Mouse (Mus musculus) heart, postnatal 10 days (tissue): Measurements from ENCODE around the gene Gdf10. TPM values are rescaled to one million over a fixed set of nuclear protein-coding genes. Genes with fewer than 3 reads are reported as not detected.

Source experiments
- DNase-seq, 2 experiments: peaks; one replicate each; pipeline ENCODE4 v3.0.0; 2021
- intact Hi-C: fragments of 180-260 bp; cut with DNase I; formaldehyde crosslinking; loops from one replicate; pipeline ENCODE4 v1.15.1; 2025
- total RNA-seq, 2 experiments: library from RNA; stranded (reverse); gene quantifications; 2 replicates each; pipeline ENCODE4 v1.2.3; 2021

Gene Gdf10
- 1 to 10 TPM; 2.3 to 3.2 TPM for total RNA-seq

DNA sequence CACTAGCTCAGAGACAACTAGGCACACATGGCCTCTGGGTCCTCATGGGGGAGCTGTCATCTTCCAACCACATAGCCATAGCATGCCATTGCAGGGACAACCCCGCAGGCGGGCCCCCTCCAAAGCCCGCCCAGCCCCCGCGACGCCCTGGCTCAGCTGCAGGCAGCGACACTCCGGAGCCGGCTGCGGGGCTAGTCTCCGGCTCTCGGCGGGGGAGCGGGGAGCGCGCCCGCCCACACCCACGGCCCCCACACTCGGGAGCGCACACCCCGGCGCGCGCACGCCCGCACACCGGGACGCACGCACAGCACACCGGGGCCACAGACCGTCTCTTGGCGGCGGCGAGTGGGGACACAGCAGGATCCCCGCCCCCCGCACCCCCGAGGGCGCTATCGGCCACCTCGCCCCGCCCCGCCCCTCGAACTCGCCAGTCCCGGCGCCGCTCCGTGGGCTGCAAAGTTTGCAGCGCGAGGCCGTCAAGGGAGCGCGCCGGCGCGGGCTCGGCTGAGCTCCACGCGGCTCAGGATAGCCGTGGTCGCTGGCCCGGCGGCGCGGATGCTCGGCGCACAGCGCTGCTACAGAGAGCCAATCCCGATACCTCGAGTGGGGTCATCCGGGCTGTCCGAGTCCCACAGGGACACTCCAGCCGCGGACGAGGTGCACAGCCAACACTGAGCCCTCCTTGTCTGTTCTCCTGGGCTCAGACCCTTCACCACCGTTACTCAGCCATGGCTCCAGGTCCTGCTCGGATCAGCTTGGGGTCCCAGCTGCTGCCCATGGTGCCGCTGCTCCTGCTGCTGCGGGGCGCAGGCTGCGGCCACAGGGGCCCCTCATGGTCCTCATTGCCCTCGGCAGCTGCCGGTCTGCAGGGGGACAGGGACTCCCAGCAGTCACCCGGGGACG lies at the start of gene Gdf10:
Gdf10 (plus strand) TSS at position 420 of the 903 bp plus-strand sequence.
- intact Hi-C loops: no loop called here

DNA sequence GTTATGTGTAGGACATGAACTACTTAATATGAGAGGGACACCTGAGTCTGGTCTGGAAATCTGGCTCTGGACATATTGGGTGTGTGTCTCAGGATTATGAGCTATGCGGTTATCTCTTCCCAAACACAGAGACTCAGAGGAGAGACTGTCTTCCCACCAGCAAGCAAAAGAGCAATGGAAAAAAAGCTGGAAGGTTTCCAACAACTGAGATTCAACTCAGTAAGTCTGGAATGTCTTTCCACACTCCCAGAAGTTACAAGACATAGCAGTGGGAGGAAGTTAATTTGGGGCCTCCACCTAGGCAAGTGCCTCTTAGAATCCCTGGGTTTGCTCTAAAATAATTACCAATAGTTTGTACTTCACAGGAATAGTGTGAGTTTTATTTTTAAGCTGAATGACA lies 44.6 kb upstream of the Gdf10 start:
- intact Hi-C loops: no loop called here
- DNase-seq: no peak

More for the DNA sequence above, at the start of gene Gdf10:
- DNase-seq: peak; percentile 29 to 36

DNA sequence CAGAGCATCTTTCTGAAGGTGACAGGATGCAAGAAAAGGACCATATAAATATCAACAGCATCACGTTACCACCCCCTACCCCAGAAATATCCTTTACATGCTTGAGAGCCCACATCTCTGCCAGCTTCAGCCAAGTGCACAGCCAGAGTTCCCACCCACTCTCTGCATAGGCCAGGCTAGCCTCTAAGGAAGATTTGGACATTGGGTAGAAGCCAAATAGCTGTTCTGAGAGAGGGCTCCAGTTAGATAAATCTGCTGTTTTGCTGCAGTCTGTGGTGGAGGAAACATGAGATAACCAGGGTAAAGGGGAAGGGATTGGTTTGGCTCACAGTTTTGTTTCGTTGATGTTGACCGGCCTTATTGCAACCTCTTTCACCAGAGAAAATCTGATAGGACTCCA lies 43.2 kb upstream of the Gdf10 start:
- intact Hi-C loops: no loop called here
- DNase-seq: no peak

DNA sequence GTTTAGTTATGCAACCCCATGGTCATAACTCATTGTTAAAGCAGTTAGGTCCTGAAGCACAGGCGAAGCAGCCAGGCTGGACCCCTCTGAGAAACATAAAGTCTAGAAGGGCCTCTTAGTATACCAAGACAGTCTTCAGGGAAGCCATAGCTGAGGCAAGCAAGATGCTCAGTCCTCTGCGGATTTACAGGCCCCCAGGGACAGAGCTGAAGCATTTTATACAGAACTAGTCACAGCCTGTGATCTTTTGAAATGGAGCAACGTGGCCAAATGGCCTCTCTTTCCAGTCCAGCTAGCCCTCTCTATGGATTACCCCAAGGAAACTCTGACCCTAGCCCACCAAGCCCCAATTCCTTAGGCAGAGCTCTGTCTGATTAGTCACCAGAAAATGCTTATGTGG lies 41.9 kb upstream of the Gdf10 start:
- intact Hi-C loops: no loop called here
- no peak for DNase-seq

DNA sequence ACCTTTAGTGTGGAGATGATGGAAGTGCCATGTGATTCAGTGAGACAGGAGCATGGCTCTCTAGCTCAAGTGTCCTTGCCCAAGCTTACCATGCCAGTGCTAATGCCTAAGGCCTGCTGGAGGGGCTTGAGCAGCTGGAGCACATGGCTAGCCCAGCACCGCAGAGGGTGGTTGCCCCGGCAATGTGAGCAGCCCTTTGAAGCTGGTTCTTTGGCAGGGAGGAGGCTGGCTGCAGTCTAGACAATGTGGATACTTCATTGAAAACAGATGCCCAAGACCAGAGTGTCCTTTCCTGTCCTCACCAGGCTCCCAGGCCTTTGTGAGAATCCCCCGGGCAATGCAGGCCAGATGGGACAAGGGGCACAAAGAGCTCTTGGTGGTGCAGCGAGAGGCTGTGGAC lies 40.3 kb upstream of the Gdf10 start:
- intact Hi-C loops: no loop called here
- DNase-seq: no peak

DNA sequence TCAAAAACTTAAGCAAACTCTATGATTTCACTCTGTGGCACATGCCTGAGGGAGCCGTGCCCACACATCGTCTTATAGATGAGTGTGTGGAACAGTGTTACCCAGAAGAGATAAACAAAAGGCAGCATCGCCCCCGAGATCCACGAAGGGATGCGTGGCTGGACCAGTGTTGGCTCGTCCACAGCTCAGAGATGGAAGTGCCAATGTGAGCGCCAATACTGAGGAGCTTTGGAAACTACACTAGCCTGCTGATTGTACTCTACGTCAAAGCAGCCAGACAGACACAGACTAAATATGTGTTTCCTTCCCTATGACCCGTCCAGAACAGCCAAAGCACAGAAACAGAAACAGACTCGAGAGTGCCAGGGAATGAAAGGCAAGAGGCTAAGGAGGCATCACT lies 37.9 kb upstream of the Gdf10 start:
- no peak for DNase-seq
- intact Hi-C loops: no loop called here

DNA sequence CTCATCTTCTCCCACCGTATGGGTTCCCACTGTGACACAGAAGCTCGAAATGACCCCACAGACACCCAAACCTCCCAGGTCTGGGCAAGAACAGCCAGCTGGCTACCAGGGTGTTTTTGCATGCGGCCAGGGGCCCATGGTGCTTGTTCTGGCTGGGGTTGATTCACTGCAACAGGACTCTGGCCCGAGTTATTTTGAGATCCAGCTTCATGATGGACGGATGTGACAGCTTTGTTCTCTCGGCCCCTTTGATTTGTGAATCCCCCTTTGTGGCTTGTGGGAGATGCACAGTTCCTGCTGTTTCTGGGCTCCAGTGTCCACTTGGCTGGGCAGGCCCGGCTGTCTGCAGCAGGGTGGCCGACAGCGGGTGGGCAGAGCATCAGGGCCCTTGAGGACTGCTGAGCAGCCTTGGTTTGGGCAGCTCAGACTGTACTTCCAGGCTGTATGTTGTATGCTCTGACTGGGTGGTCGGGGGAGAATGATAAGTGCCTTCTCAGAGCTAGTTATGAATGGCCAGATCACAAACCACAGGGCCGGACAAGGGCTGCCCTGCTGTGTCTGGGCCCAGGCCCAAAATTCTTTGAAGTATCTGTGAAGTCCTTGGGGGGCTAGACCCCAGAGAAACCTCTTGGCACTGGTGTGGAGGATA lies 34.9 kb upstream of the Gdf10 start:
- intact Hi-C loops: no loop called here
- no peak for DNase-seq

DNA sequence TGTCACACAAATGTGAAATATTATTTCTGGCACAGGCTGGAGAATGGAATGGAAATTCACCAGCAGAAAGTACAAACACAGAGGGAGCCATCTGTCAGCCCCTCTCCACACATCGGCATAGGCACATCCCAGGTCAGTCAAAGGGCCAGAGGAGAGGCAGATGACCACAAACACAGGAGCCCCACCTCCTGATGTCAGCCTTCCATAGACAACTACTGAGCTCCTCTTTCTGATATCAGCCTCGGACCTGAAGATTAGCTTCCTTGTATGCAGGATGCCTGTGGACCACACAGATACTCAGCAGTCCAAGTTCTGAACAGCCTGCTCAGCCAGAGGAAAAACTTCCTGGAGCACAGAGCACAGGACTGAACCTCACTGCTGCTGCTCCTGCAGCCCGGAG lies 33.4 kb upstream of the Gdf10 start:
- intact Hi-C loops: no loop called here
- peak; percentile 4 to 13 for DNase-seq

GRCm38 (mm10) chr14:33891507-33891906 lies 31.9 kb upstream of the Gdf10 start:
- no peak for DNase-seq
- intact Hi-C loops: no loop called here

DNA sequence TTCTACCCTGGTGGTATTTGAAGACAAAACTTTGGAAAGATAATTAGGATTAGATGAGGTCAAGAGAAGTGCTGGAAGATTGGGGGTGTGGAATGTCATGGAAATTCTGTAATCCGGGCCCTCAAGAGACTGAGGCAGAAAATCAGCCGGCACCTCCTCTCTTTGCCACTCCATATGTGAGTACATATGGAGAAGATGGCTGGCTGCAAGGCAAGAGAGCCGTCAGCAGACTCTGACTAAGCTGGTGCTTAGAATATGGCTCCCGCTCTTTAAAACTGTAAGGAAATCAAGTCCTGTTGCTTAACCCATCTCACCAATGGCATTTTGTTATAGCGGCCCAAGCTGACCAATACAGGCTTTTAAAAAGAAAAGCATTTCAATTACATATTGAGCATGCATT lies 27.6 kb upstream of the Gdf10 start:
- intact Hi-C loops: no loop called here
- no peak for DNase-seq

DNA sequence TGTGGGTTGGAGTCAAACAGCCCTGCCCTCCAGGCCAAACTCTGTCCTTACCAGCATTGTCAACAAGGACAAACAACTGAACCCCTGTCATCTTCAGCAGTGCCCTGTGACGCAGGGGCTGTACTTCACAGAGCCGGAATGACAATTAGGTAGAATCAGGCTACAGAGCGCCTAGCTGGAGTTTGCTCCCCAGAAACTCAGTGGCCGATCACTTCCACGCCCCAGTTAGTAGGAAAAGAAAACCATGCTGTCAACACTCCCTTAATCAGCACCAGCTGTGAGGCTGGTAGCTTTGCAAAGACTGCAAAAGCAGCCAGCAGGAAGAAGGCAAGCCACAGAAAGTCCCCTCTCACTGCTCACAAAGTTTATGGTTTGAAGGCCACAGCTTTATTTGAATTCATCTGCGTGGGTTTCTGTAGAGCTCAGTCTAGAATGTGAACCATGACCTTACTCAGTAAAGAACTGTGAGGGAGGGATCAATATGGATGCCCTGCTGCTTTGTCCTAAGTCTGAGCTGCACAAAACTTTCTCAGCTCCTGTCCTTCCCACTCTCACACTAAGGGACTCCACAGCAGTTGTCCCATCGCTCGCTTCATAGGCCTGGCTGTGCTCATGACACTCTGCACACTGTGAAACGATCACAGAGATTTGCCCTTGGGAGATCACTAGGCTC lies 26.6 kb upstream of the Gdf10 start:
- peak; percentile 52 to 65 for DNase-seq
- intact Hi-C loops: no loop called here

DNA sequence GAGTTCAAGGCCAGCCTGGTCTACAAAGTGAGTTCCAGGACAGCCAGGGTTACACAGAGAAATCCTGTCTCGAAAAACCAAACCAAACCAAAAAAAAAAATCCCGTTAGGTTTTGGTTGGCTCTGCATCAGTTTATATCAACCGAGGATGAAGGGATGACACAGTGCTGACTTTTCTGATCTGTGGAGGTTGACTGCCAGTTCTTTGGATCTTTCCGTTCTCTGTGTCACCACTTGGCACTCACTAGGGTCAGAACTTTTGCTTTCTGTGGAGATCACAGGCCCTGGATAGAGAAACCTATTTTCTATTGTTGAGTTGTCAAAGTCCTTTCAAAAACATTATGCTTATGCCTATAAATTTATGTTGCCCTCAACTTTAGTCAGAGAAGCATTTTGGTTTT lies 20.6 kb upstream of the Gdf10 start:
- no peak for DNase-seq
- intact Hi-C loops: no loop called here

DNA sequence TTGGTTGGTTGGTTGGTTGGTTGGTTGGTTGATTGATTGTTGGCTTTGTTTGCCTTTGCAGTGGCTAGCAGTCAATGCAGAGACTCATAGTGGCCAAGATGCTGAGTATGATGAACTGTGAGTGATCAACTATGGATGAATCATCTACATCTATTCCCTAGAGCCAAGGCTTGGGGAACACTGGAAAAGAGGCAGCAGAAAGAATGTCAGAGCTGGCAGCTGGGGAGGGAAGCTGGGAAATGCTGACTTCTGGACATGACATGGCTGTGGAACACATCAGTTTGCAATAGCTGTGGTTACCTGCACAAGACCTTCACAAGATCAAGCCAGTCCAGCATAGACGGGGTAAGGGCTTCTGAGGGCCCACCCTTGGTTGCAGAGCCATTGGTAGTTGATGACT lies 20.2 kb upstream of the Gdf10 start:
- intact Hi-C loops: no loop called here
- DNase-seq: no peak

- no peak for DNase-seq
- intact Hi-C loops: no loop called here
These were observed 18.5 kb upstream of the Gdf10 start for GRCm38 (mm10) chr14:33904851-33905250.

DNA sequence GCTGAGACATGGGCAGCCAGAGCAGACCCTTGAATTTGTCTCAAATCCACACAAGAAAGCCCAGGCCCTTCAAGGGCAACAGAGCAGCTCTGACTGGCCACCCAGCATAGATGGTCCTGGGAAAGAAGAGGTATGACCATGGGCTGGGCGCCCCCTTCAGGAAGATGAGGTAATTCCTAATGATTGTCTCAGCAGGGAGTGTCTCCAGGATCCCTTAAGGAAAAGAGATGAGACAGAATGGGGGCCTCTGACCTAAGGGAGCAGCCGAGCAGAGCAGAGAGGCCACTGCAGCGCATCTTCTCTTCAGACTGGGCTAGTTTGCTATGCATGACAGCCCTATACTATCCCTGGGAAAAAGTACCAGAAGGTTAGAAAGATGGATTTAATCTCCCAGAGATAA lies 9.7 kb upstream of the Gdf10 start:
- intact Hi-C loops: loop anchor here (5.0 kb wide), 2 partner anchors 216 to 241 kb away; no protein-coding TSS in a partner anchor
- DNase-seq: peak; percentile 63 to 79

DNA sequence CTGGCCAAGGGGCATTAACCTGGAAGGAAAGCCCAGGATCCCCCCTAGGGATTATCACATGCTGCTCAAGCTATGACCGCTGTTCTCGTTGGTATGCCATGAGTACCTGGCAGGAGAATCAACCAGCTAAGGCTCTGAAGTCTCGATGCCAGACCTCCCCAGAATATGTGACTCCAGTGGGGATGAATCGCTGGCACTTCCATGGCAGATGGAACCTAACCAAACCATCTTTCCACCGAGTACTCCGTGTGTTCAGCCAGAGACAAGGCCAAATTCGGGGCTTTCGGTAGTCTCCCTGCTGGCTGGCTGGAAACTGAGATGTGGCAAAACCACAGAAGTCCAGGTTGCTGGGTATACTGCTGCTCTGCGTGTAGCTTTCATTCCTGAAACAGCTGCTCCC lies 9.2 kb upstream of the Gdf10 start:
- DNase-seq: no peak
- intact Hi-C loops: loop anchor here (5.0 kb wide), 2 partner anchors 217 to 242 kb away; no protein-coding TSS in a partner anchor

- intact Hi-C loops: no loop called here
- no peak for DNase-seq
These were observed 2.4 kb upstream of the Gdf10 start for GRCm38 (mm10) chr14:33920727-33921559.

- no peak for DNase-seq
- intact Hi-C loops: no loop called here
These were observed 618 bp upstream of the Gdf10 start for GRCm38 (mm10) chr14:33922771-33923167.

- intact Hi-C loops: loop anchor here (2.0 kb wide), 1 partner anchor 299 kb away; no protein-coding TSS in a partner anchor
- no peak for DNase-seq
These were observed 8.5 kb downstream of the Gdf10 start for GRCm38 (mm10) chr14:33931853-33932252.

DNA sequence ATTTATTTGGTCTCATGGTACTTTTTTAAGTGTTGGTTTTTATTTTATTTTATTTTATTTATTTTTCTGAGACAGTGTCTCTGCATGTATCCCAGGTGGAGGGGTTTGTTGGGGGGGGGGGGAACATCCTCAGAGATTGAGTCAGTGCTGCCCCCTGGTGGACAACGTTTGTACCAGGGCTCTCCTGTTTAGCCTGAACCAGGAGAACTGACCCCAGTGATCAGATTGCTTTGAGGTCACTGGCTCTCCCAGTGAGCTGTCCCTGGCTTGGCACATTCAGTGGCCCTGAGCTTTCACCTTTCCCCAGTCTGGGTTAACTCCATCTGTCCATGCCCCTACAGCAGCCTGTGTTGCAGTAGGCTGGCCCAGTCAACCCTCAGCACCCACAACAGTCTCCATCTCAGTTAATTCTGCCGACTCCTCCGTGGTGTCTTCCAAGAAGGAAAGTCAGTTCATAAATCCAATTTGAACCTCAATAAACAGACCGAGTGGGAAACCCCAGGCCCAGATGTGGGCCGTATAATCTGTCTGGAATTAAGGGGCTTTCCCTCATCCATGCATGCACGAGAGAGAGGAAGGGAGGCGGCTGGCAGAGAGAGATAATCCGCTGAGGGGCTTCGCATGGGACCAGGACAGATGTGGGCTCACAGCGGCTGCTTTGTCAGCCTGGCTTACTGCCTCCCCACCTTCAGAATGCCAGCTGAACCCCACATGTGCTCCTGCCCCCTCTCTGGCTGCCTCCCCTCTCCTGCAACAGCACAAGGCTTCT lies 9.7 kb downstream of the Gdf10 start:
- peak; percentile 59 to 77 for DNase-seq
- intact Hi-C loops: loop anchor here (1.0 to 2.0 kb wide), 2 partner anchors 260 to 300 kb away; no protein-coding TSS in a partner anchor
